ENCODE assay signal across 27 mouse cellular contexts in the genomic region with DNA sequence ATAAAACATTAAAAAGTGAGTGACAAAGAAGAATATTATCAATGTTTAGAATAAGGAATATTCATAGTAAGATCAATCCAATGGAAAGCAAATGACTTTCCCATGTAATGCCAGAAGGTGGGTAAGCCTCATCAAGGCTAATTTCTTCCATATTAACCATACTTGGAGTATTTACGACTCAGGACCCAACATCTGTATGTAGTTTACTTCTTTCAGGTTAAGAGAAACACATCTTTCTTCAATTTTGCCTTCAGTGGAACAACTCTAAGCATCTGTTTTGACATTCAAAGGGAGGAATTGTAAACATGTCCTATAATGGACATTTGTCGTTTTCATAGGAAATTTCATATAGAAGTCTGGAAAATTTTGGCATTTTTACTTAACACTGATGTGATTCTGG.
DNase-seq lines count a peak whose midpoint lies in the region; ATAC-seq lines count a peak whose summit lies in the region.
"Had no signal": no experiment of that assay in that cellular context is flagged by ENCODE, and none has a peak within 500 bp of the region (broad histone marks: within the 10 kb centered on the region; RNA-seq: fewer than 3 reads in every experiment).

No protein-coding gene starts in this region.

- no peak for ATAC-seq in embryonic facial prominence, embryonic 11.5 days (replicated peaks; ENCODE audit: insufficient number of reproducible peaks, low FRiP score, low TSS enrichment, low read depth)
- ATAC-seq: CD4-positive, CD25-positive, alpha-beta regulatory T cell, adult 4 months; forebrain, embryonic 14.5 days; forebrain, embryonic 16.5 days had no signal

- H3K27me3 ChIP-seq in embryonic facial prominence, embryonic 11.5 days (ENCODE audit: control insufficient read depth, insufficient read depth, low read length), result no peaks in the 10 kb centered on the region
- H3K27me3 ChIP-seq in embryonic facial prominence, embryonic 10.5 days (replicated peaks; ENCODE audit: low read depth, poor library complexity, severe bottlenecking), result no peaks in the 10 kb centered on the region
- H3K27me3 ChIP-seq: CH12.LX; embryonic facial prominence, embryonic 12.5 days; embryonic facial prominence, embryonic 15.5 days; forebrain, embryonic 12.5 days had no signal

- no peaks in the 10 kb centered on the region for H3K9me3 ChIP-seq in embryonic facial prominence, embryonic 11.5 days (replicated peaks; ENCODE audit: control insufficient read depth, low read length)
- no peaks in the 10 kb centered on the region for H3K9me3 ChIP-seq in embryonic facial prominence, embryonic 10.5 days
- H3K9me3 ChIP-seq: embryonic facial prominence, embryonic 12.5 days; embryonic facial prominence, embryonic 15.5 days; forebrain, embryonic 10.5 days; forebrain, embryonic 12.5 days; G1E had no signal

- no peaks in the 10 kb centered on the region for H3K36me3 ChIP-seq in embryonic facial prominence, embryonic 11.5 days (replicated peaks; ENCODE audit: control insufficient read depth, insufficient read depth, low read depth, low read length)
- H3K36me3 ChIP-seq in embryonic facial prominence, embryonic 10.5 days (replicated peaks), result no peaks in the 10 kb centered on the region
- H3K36me3 ChIP-seq: embryonic facial prominence, embryonic 12.5 days; embryonic facial prominence, embryonic 15.5 days; forebrain, embryonic 10.5 days; forebrain, embryonic 12.5 days; G1E had no signal

- H3K4me3 ChIP-seq in embryonic facial prominence, embryonic 11.5 days (ENCODE audit: low read depth, low read length), result no peak overlapping the region
- H3K4me3 ChIP-seq in embryonic facial prominence, embryonic 10.5 days, result no peak overlapping the region
- H3K4me3 ChIP-seq: embryonic facial prominence, embryonic 12.5 days; embryonic facial prominence, embryonic 15.5 days; erythroblast, embryonic 14.5 days; forebrain, embryonic 10.5 days; forebrain, embryonic 12.5 days had no signal

- H3K9ac ChIP-seq in embryonic facial prominence, embryonic 11.5 days (replicated peaks; ENCODE audit: low read length), result no peak overlapping the region
- H3K9ac ChIP-seq: embryonic facial prominence, embryonic 12.5 days; embryonic facial prominence, embryonic 15.5 days; forebrain, embryonic 12.5 days had no signal

- H3K27ac ChIP-seq in embryonic facial prominence, embryonic 11.5 days (replicated peaks; ENCODE audit: low read depth, low read length), result no peak overlapping the region
- H3K27ac ChIP-seq in embryonic facial prominence, embryonic 10.5 days (replicated peaks), result no peak overlapping the region
- H3K27ac ChIP-seq: embryonic facial prominence, embryonic 12.5 days; embryonic facial prominence, embryonic 15.5 days; forebrain, embryonic 10.5 days; forebrain, embryonic 12.5 days had no signal

- H3K4me2 ChIP-seq in embryonic facial prominence, embryonic 11.5 days (ENCODE audit: low read depth, low read length), result no peak overlapping the region
- H3K4me2 ChIP-seq: embryonic facial prominence, embryonic 12.5 days; embryonic facial prominence, embryonic 15.5 days; forebrain, embryonic 12.5 days had no signal

- 38% methylated on average over 2 of the region's 2 CpGs for WGBS in embryonic facial prominence, embryonic 11.5 days
- 47% methylated on average over 2 of the region's 2 CpGs for WGBS in embryonic facial prominence, embryonic 10.5 days

- H3K4me1 ChIP-seq in embryonic facial prominence, embryonic 11.5 days (ENCODE audit: control insufficient read depth, insufficient read depth, low read length), result no peaks in the 10 kb centered on the region
- no peaks in the 10 kb centered on the region for H3K4me1 ChIP-seq in embryonic facial prominence, embryonic 10.5 days
- H3K4me1 ChIP-seq: embryonic facial prominence, embryonic 12.5 days; embryonic facial prominence, embryonic 15.5 days; forebrain, embryonic 10.5 days; forebrain, embryonic 12.5 days had no signal

- peak; percentile 6 for DNase-seq in embryo, embryonic 10.5 days (ENCODE audit: low spot score)
- DNase-seq in embryo, embryonic 10 days (ENCODE audit: low spot score), result no peak
- peak; percentile 78 for DNase-seq in embryonic facial prominence, embryonic 11.5 days (ENCODE audit: low spot score)
- DNase-seq in embryonic facial prominence, embryonic 10.5 days (ENCODE audit: low spot score), result no peak
- DNase-seq in forelimb bud, embryonic 11.5 days (ENCODE audit: low read depth, low spot score), result peak; percentile 48
- DNase-seq in frontal cortex, postnatal 14 days (ENCODE audit: low spot score in 2 of 2), result no peak
- DNase-seq in kidney, adult 18-20 months, result no peak
- DNase-seq: adrenal gland, adult 2 months; adrenal gland, postnatal 10 days; adrenal gland, postnatal 25 days; B cell, adult 2 months; cerebellum, adult 11 months; cerebellum, adult 18-20 months; cerebellum, adult 8-10 months; cerebellum, adult 9-11 months; cerebellum, postnatal 14 days; cerebellum, postnatal 36 days had no signal

Comparison
In these comparisons a context has a peak if more than half of its experiments do, and no peak if none do; other contexts are left out.
1. DNase-seq: peak in embryo, embryonic 10.5 days (single experiment), embryonic facial prominence, embryonic 11.5 days (single experiment) and forelimb bud, embryonic 11.5 days (single experiment); none in embryo, embryonic 10 days (single experiment), embryonic facial prominence, embryonic 10.5 days (single experiment), frontal cortex, postnatal 14 days (0 of 2) and kidney, adult 18-20 months (single experiment).